Mouse (Mus musculus) frontal cortex, postnatal 14 days (tissue): ENCODE measurements around the gene Efcab11.

Source experiments
- DNase-seq, 2 experiments: peaks; one replicate each; pipeline ENCODE4 v3.0.0; 2022; ENCODE audit warnings: low spot score in 2 of 2

The Efcab11 gene

GRCm38 (mm10) chr12:99671866-99672191, 212.4 kb downstream of the Efcab11 start:
- no peak for DNase-seq

DNA sequence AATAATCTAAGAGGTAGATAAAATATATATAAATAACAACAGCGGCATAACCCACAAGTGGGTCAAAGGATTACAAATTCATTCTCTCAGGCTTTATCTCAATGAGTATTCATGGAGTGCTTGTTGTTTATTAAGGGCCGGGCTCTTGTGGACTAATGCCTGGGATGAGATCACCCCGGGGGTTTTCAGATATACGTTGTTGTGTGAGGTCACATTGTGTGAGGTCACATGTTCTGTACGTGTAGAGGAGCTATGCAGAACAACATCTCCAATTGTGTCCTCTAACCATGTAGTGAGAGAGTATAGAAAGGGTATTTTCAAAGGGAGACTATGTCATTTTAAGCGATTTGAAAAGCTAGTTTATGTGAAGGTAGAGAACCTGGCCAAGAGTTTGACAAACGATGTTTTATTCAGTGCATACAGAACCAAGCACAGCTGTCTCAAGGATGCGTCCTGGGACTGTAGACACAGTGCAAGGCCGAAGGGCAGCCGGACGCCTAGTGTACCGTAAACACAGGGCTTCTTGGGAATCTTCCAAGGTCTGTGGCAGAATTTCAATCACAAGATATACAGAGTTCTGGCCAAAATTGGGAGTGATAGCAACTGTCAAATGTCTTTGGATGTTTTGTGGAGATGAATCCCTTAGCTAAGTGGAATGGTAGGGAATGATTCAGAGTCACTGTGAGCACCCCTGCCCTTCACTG, 212.9 kb downstream of the Efcab11 start:
- no peak for DNase-seq

DNA sequence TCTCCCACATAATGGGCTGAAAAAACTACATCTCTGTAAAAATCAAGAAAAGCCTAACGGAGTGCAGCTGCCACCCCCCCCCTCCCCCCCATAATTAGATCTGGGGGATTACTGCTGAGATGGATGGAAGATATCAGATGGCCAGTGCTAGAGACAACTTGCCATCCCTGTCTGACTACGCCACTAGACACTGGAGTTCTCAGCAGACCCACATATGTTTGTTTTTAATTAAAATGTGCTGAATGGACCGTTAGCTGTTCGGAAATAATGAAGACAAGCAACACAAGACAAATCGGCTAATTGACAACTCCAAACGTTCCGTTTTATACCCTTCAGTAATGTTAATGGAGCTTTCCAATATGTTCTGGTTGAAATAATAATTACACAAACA, 213.5 kb downstream of the Efcab11 start:
- no peak for DNase-seq

- DNase-seq, result peak in 1 of 2 experiments; percentile 7
Measured at GRCm38 (mm10) chr12:99669976-99670761, 214.1 kb downstream of the Efcab11 start.

DNA sequence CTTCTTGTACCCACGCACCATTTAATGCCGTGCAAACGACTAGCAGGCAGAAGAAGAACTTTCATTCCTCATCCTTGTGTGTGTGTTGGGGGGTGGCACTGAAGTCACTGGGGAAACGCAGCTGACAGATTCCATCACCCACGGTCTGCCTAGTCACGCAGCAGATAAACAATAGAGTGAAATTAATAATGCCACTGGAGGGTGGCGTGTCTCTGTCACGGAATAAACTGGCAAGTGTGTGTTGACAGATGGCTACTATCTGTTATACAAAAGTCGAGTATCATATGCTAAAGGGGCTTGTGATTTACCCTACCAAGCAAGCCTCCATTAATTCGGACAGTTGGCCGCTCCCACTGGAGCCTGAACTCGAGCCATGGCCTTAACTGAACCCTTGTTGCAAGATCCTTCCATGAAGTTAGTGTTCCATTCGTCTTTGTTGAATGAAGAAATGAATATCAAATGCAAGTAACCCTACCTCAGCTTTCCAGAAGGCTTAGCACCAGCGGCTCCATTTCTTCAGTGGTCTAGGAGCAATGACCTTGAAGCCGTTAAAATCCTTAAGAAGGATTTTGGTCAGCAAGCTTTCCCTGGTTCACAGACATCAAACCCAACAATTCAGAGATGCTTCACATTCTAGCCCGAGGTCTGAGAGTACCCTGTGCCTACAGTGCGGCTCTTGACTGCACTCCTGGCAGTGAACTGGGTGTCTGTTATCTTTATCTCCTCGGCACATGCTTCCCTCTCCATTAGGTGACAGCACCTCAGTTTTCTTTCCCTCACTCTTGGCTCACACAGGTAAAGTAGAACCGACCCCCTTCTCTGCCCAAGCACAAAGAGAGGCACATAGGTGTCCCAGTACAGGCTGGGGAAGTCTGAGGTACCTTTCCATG, 229.0 kb downstream of the Efcab11 start:
- DNase-seq, result no peak

- no peak for DNase-seq
Measured at GRCm38 (mm10) chr12:99652459-99652858, 231.8 kb downstream of the Efcab11 start.

GRCm38 (mm10) chr12:99649732-99650131, 234.5 kb downstream of the Efcab11 start:
- DNase-seq, result no peak

DNA sequence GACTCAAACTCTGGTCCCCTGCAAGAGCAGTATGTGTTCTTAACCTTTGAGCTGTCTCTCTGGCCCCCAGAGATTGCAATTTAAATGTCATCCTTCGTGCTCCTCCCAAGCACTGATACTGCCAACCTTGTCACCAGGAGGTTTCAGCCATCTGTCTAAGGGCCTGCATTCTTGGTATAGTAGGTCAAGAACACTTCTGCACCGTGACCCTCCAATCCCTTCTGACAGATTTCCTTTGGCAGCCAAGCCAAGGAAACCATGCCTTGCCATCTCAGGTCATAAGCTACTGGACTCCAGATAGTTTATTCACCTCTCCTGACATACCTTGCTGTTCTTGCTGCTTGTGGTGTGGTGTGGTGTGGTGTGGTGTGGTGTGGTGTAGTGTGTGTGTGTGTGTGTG, 235.5 kb downstream of the Efcab11 start:
- no peak for DNase-seq

DNA sequence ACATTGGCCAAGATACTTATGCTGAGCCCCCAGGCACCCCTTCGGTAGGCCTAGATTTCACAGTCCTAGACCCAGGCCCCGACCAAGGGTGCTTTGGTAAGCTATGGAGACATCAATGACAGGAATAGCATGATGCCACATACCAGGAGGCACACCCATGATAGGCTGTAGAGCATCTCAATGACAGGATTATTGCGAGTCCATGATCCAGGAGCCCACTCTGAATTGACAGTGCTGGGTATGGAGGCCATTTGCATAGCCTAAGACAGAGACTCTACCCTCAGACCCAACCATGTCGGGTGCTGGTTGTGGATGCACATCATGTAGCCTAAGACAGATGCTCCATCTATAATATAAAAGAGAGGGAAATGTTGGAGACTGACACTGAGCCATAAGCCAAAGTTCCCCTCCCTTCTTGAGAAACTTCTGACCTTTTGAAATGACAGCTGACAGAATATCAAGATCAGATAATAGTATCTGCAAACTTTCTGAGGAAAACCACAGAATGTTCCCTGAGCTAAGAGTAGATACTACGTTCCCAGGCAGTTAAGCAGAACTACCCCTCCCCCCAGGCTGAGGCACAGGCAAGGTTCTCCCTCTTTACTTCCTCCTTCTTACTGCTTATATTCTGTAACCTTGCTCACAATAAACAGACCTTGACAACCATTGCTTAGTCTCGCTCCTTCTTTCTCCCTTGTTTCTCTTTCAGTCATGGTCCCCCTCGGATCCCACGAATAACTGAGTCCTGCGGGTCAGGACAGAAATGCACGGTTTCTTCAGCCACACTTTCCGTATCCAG, 237.5 kb downstream of the Efcab11 start:
- DNase-seq, result no peak

GRCm38 (mm10) chr12:99645418-99645817, 238.8 kb downstream of the Efcab11 start:
- peak in 1 of 2 experiments; percentile 64 for DNase-seq

- DNase-seq, result no peak
Measured at GRCm38 (mm10) chr12:99644966-99645365, 239.3 kb downstream of the Efcab11 start.
